Mouse (Mus musculus) embryonic stem cell, embryonic (primary cell): ENCODE results near the gene Banf2.

ENCODE experiments used
- CTCF ChIA-PET, 4 experiments: fragments of 300-600 bp in 2 of 4; fragments of 350-600 bp in 2 of 4; sonication (Branson Sonifier 250); formaldehyde crosslinking; loops; one replicate each; lab custom pipeline; 2022; ENCODE audit warnings: inconsistent platforms in 2 of 4; lab: Charles Lee
- POLR2A ChIA-PET, 4 experiments: fragments of 300-600 bp in 2 of 4; fragments of 350-600 bp in 2 of 4; sonication (Branson Sonifier 250); formaldehyde crosslinking; loops; one replicate each; lab custom pipeline; 2022; ENCODE audit warnings: antibody characterized with exemption in 4 of 4, inconsistent platforms in 1 of 4; lab: Charles Lee

Banf2 gene

DNA sequence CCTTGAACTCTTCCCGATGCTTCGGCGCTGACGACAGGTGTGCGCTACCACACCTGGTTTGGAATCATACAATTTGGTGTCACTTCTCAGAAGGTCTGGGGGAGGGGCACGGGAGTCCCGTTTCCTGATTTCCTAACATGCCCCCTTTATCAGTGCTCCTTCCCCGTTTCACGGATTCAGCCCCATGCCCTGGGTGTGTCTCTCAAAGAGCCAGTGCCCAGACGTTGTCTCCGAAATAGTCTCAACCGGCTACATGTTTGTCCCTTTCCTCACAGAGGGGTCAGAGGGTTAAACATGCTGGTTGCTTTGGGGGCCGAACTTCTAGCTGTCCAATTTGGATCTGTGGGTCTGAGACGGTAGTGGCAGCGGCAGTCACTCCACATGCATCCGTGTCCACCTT is 89.2 kb downstream of the Banf2 start:
- CTCF ChIA-PET = no interaction called here

More for the DNA sequence above, 89.2 kb downstream of the Banf2 start:
- POLR2A ChIA-PET = interaction anchor here in 1 of 4 experiments (1.2 kb wide), 1 partner anchor 17 kb away, joined by 3 read pairs; no protein-coding TSS in a partner anchor
